Mouse (Mus musculus) olfactory bulb, adult 2 months (tissue): ENCODE data around the gene Slc9a8. TPM values are rescaled to one million over a fixed set of nuclear protein-coding genes. Genes with fewer than 3 reads are reported as not detected.

Experiments
- H3K27ac ChIP-seq: fragments of 200-500 bp; 2 replicates; pipeline ENCODE4 v1.5.1; 2012; ENCODE audit warnings: low read depth, low read length; ENCODE audit not compliant: insufficient read depth
- H3K4me1 ChIP-seq: fragments of 200-500 bp; 2 replicates; pipeline ENCODE4 v1.6.1; 2012; ENCODE audit warnings: low read length; ENCODE audit not compliant: control insufficient read depth, insufficient read depth
- H3K4me3 ChIP-seq: fragments of 200-500 bp; 2 replicates; pipeline ENCODE4 v1.5.1; 2012; ENCODE audit warnings: mild to moderate bottlenecking, low read depth, low read length, moderate library complexity; ENCODE audit not compliant: insufficient read depth
- CTCF ChIP-seq: fragments of 200-500 bp; IDR thresholded peaks from 2 replicates; pipeline ENCODE4 v1.5.1; 2012; ENCODE audit warnings: low read depth, mild to moderate bottlenecking, low read length, moderate library complexity; ENCODE audit not compliant: insufficient read depth
- POLR2A ChIP-seq: fragments of 200-500 bp; IDR thresholded peaks from 2 replicates; pipeline ENCODE4 v1.6.1; 2012; ENCODE audit warnings: mild to moderate bottlenecking, low read depth, low read length, moderate library complexity; ENCODE audit not compliant: insufficient read depth
- WGBS: fragments of 180-500 bp; shearing (Covaris S2); methylation state at CpG from one replicate; pipeline ENCODE4 v1.1.7; 2018; 5-methylcytosine and 5-hydroxymethylcytosine counted together
- polyA plus RNA-seq: library from polyadenylated mRNA; stranded (reverse); fragments of >200 nt; gene quantifications from 2 replicates; pipeline ENCODE4 v1.2.4, GENCODE M21; 2012; ENCODE audit warnings: low replicate concordance; ENCODE audit not compliant: missing spikeins, insufficient read depth, insufficient read length

Slc9a8 gene
- polyA plus RNA-seq, 1 experiment, result not detected

GRCm38 (mm10) chr2:167403085-167403484 is 18.4 kb upstream of the Slc9a8 start:
- TF ChIP-seq POLR2A (no peak), CTCF (no peak)
- no peak overlapping the region for H3K4me3 ChIP-seq
- H3K27ac ChIP-seq, result no peak overlapping the region
- 43% methylated on average over 7 of the region's 7 CpGs for WGBS
- no peaks in the 10 kb centered on the region for H3K4me1 ChIP-seq

GRCm38 (mm10) chr2:167405101-167405880 is 16.2 kb upstream of the Slc9a8 start:
- 79% methylated on average over 20 of the region's 20 CpGs for WGBS

GRCm38 (mm10) chr2:167407296-167407929 is 14.1 kb upstream of the Slc9a8 start:
- WGBS, result 89% methylated on average over 16 of the region's 16 CpGs
- Histone ChIP-seq H3K4me1 (no peaks in the 10 kb centered on the region), H3K27ac (no peak overlapping the region), H3K4me3 (no peak overlapping the region)
- TF ChIP-seq POLR2A, result no peak
- no peak for TF ChIP-seq CTCF

More at GRCm38 (mm10) chr2:167405101-167405880, 16.2 kb upstream of the Slc9a8 start:
- Histone ChIP-seq H3K27ac (no peak overlapping the region), H3K4me1 (no peaks in the 10 kb centered on the region), H3K4me3 (no peak overlapping the region)
- no peak for TF ChIP-seq CTCF
- TF ChIP-seq POLR2A, result no peak

GRCm38 (mm10) chr2:167414461-167414860 is 7.1 kb upstream of the Slc9a8 start:
- Histone ChIP-seq H3K27ac (no peak overlapping the region), H3K4me1 (no peaks in the 10 kb centered on the region), H3K4me3 (no peak overlapping the region)
- WGBS, result 91% methylated on average over 5 of the region's 5 CpGs
- no peak for TF ChIP-seq POLR2A
- no peak for TF ChIP-seq CTCF

- Histone ChIP-seq H3K27ac (no peak overlapping the region), H3K4me1 (0 out of 2 replicates have a peak, but pooled peaks cover 5% of the 10 kb centered on the region)
- TF ChIP-seq POLR2A (no peak), CTCF (no peak)
Observed at GRCm38 (mm10) chr2:167415970-167416563, 5.4 kb upstream of the Slc9a8 start.

GRCm38 (mm10) chr2:167417048-167417447 is 4.5 kb upstream of the Slc9a8 start:
- WGBS, result 87% methylated on average over 3 of the region's 3 CpGs
- H3K4me3 ChIP-seq, result no peak overlapping the region
- TF ChIP-seq CTCF (no peak), POLR2A (no peak)
- 0 out of 2 replicates have a peak, but pooled peaks cover 5% of the 10 kb centered on the region for H3K4me1 ChIP-seq
- H3K27ac ChIP-seq, result no peak overlapping the region

More at GRCm38 (mm10) chr2:167415970-167416563, 5.4 kb upstream of the Slc9a8 start:
- H3K4me3 ChIP-seq, result no peak overlapping the region
- WGBS, result 68% methylated on average over 9 of the region's 9 CpGs

- Histone ChIP-seq H3K27ac (no peak overlapping the region), H3K4me1 (0 out of 2 replicates have a peak, but pooled peaks cover 5% of the 10 kb centered on the region), H3K4me3 (no peak overlapping the region)
- no peak for TF ChIP-seq POLR2A
- peak; percentile 48; the same call in 1 of the 2 replicates for TF ChIP-seq CTCF
- 31% methylated on average over 4 of the region's 4 CpGs for WGBS
Observed at GRCm38 (mm10) chr2:167417694-167418093, 3.8 kb upstream of the Slc9a8 start.

GRCm38 (mm10) chr2:167419204-167419603 is 2.3 kb upstream of the Slc9a8 start:
- no peak overlapping the region for H3K27ac ChIP-seq
- H3K4me3 ChIP-seq, result no peak overlapping the region
- TF ChIP-seq CTCF (peak; percentile 38; the same call in 1 of the 2 replicates), POLR2A (no peak)
- H3K4me1 ChIP-seq, result 0 out of 2 replicates have a peak, but pooled peaks cover 5% of the 10 kb centered on the region
- 42% methylated on average over 1 of the region's 1 CpGs for WGBS

GRCm38 (mm10) chr2:167420811-167421241 is 686 bp upstream of the Slc9a8 start:
- 19% methylated on average over 10 of the region's 10 CpGs for WGBS
- Histone ChIP-seq H3K4me1 (0 out of 2 replicates have a peak, but pooled peaks cover 5% of the 10 kb centered on the region), H3K27ac (peak overlapping the region; percentile 59), H3K4me3 (peak overlapping the region; percentile 83)
- TF ChIP-seq CTCF (no peak), POLR2A (no peak)
